In the genomic region with DNA sequence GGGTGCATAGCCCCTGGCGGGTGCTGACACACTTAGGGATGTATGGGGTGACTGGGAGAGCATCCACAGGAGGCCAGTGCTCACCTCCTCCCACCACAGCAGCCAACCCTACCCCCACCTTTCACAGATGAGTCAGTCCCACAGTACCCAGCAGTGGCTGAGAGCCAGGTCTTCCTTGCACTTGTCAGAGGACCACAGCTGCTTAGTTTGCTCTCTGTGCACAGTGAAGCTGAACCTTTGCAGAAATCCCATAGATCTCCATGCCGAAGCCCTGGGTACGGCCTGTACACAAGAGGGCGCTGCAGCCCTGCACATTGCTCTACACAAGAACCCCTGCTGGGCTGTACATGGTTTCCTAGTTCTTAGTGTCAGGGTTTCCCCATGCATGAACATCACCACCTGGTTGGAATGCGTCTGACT, we compare ENCODE assay signal across 10 mouse cellular contexts.
DNase-seq lines count a peak whose midpoint lies in the region; ATAC-seq and TF ChIP-seq lines count a peak whose summit lies in the region.
"Had no signal": no experiment of that assay in that cellular context is flagged by ENCODE, and none has a peak within 500 bp of the region (broad histone marks: within the 10 kb centered on the region; RNA-seq: fewer than 3 reads in every experiment).

No protein-coding gene starts in this region.

- no peaks in the 10 kb centered on the region for H3K9me3 ChIP-seq in liver, embryonic 14.5 days (ENCODE audit: control insufficient read depth, low read length)
- H3K9me3 ChIP-seq: limb, embryonic 15.5 days; stomach, embryonic 15.5 days had no signal

- no peak overlapping the region for H3K4me3 ChIP-seq in liver, embryonic 14.5 days (ENCODE audit: insufficient read depth in 1 of 2, low read depth in 2 of 2, low read length in 2 of 2)
- H3K4me3 ChIP-seq: limb, embryonic 15.5 days; stomach, embryonic 15.5 days had no signal

- peak; percentile 12 for DNase-seq in urinary bladder, postnatal 14 days (ENCODE audit: low spot score)
- DNase-seq in urinary bladder, adult 18-20 months (ENCODE audit: low spot score in 2 of 2) = no peak
- DNase-seq in cerebellum, adult 11 months = peak; percentile 35
- peak; percentile 70 to 71 for DNase-seq in kidney, postnatal 4 days
- no peak for DNase-seq in liver, embryonic 14.5 days (ENCODE audit: low read depth in 3 of 3, low spot score in 3 of 3)
- DNase-seq in right cerebral cortex, postnatal 25 days = peak; percentile 58
- DNase-seq in urinary bladder, postnatal 4 days (ENCODE audit: low spot score in 2 of 2) = no peak

- H3K27me3 ChIP-seq in liver, embryonic 14.5 days (ENCODE audit: control insufficient read depth, insufficient read depth, low read length) = no peaks in the 10 kb centered on the region
- H3K27me3 ChIP-seq: limb, embryonic 15.5 days; stomach, embryonic 15.5 days had no signal

- ATAC-seq in frontal cortex, adult (ENCODE audit: low TSS enrichment) = peak; percentile 86
- no peak for ATAC-seq in liver, embryonic 14.5 days (ENCODE audit: insufficient read depth)

- H3K36me3 ChIP-seq in liver, embryonic 14.5 days (replicated peaks; ENCODE audit: control insufficient read depth, insufficient read depth, low read depth) = no peaks in the 10 kb centered on the region
- H3K36me3 ChIP-seq: limb, embryonic 15.5 days; stomach, embryonic 15.5 days had no signal

- H3K4me2 ChIP-seq in liver, embryonic 14.5 days (ENCODE audit: low read depth) = no peak overlapping the region
- H3K4me2 ChIP-seq: limb, embryonic 15.5 days; stomach, embryonic 15.5 days had no signal

- no peak overlapping the region for H3K27ac ChIP-seq in liver, embryonic 14.5 days
- H3K27ac ChIP-seq: limb, embryonic 15.5 days; stomach, embryonic 15.5 days had no signal

- no peaks in the 10 kb centered on the region for H3K4me1 ChIP-seq in liver, embryonic 14.5 days (replicated peaks; ENCODE audit: control insufficient read depth in 2 of 2, insufficient read depth in 2 of 2, low read length in 1 of 2)
- H3K4me1 ChIP-seq: limb, embryonic 15.5 days; stomach, embryonic 15.5 days had no signal

- TF ChIP-seq EP300 in liver, embryonic 14.5 days (IDR thresholded peaks at IDR 0.05; ENCODE audit: low read depth) = no peak

- WGBS in liver, embryonic 14.5 days (ENCODE audit: insufficient replicate concordance) = 40% methylated on average over 5 of the region's 5 CpGs

- TF ChIP-seq CTCF in liver, embryonic 14.5 days (IDR thresholded peaks at IDR 0.05; ENCODE audit: low read depth) = peak; percentile 84

- H3K9ac ChIP-seq in liver, embryonic 14.5 days (replicated peaks) = no peak overlapping the region
- H3K9ac ChIP-seq: limb, embryonic 15.5 days; stomach, embryonic 15.5 days had no signal

Comparison
In these comparisons a context has a peak if more than half of its experiments do, and no peak if none do; other contexts are left out.
1. DNase-seq: peak in urinary bladder, postnatal 14 days (single experiment), cerebellum, adult 11 months (single experiment), kidney, postnatal 4 days (2 of 2) and right cerebral cortex, postnatal 25 days (single experiment); none in urinary bladder, adult 18-20 months (0 of 2), liver, embryonic 14.5 days (0 of 3) and urinary bladder, postnatal 4 days (0 of 2).